Mouse (Mus musculus): ENCODE data around the gene Ccdc169. TPM values are rescaled to one million over a fixed set of nuclear protein-coding genes. Genes with fewer than 3 reads are reported as not detected.
"Not testable (repeated sequence)": the region's sequence is repeated elsewhere in the genome, so short reads cannot be mapped to it uniquely, and the experiment has no call there.

Gene Ccdc169
- polyA plus RNA-seq, 1 experiment from 2014 or later = 0.05 TPM

GRCm38 (mm10) chr3:55163510-55163909 lies 26.4 kb downstream of the Ccdc169 start:
- no peaks in the 10 kb centered on the region for H3K27me3 ChIP-seq (replicated peaks)
- no peaks in the 10 kb centered on the region for H3K9me3 ChIP-seq
- ATAC-seq = no peak
- H3K4me3 ChIP-seq (replicated peaks) = no peak overlapping the region
- no peak overlapping the region for H3K4me2 ChIP-seq (replicated peaks)
- H3K9ac ChIP-seq = no peak overlapping the region
- H3K27ac ChIP-seq = no peak overlapping the region
- H3K36me3 ChIP-seq = no peaks in the 10 kb centered on the region
- 58% methylated on average over 4 of the region's 4 CpGs for WGBS
- H3K4me1 ChIP-seq (replicated peaks) = no peaks in the 10 kb centered on the region

GRCm38 (mm10) chr3:55172478-55172877 lies 35.3 kb downstream of the Ccdc169 start:
- 66% methylated on average over 3 of the region's 3 CpGs for WGBS
- Histone ChIP-seq H3K4me3 (replicated peaks) (no peak overlapping the region), H3K9ac (no peak overlapping the region), H3K4me1 (replicated peaks) (no peaks in the 10 kb centered on the region), H3K9me3 (no peaks in the 10 kb centered on the region), H3K4me2 (replicated peaks) (no peak overlapping the region), H3K27me3 (replicated peaks) (no peaks in the 10 kb centered on the region), H3K36me3 (no peaks in the 10 kb centered on the region), H3K27ac (no peak overlapping the region)
- no peak for ATAC-seq

- no peak overlapping the region for H3K9ac ChIP-seq
- WGBS = 37% methylated on average over 6 of the region's 6 CpGs
- H3K4me1 ChIP-seq (replicated peaks) = no peaks in the 10 kb centered on the region
- H3K4me2 ChIP-seq (replicated peaks) = no peak overlapping the region
- H3K27me3 ChIP-seq (replicated peaks) = no peaks in the 10 kb centered on the region
- H3K9me3 ChIP-seq = no peaks in the 10 kb centered on the region
- no peak overlapping the region for H3K27ac ChIP-seq
- no peak overlapping the region for H3K4me3 ChIP-seq (replicated peaks)
- H3K36me3 ChIP-seq = no peaks in the 10 kb centered on the region
- ATAC-seq = no peak
These were observed 40.1 kb downstream of the Ccdc169 start for GRCm38 (mm10) chr3:55177271-55177670.

DNA sequence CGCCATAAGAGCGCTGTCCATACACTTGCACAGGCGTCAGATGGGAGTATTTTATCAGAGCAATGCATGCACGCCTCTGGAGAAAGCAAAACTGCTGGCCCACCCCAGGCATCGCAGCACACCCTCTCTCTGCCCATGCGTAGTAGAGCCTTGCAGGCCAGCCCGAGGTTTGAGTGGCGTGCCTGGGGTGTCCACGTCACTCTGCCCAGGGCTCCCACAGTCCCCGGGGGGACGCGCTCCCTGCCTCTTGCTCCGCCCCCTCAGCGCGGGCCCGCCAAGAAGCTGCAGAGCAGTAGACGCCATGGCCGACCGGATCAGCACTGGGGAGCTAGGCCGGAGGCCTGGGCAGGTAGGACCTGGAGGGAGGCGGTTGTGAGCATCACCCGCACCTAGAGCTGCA lies 44.6 kb downstream of the Ccdc169 start, which contains the start of gene Sohlh2:
Gene Sohlh2, plus strand, starts transcription at position 263 of the 400 bp plus-strand sequence.
- Histone ChIP-seq H3K4me1 (replicated peaks) (no peaks in the 10 kb centered on the region), H3K27me3 (replicated peaks) (no peaks in the 10 kb centered on the region)
- ATAC-seq = no peak

GRCm38 (mm10) chr3:55191668-55192067 lies 54.5 kb downstream of the Ccdc169 start:
- Histone ChIP-seq H3K9me3 (no peaks in the 10 kb centered on the region), H3K9ac (no peak overlapping the region), H3K4me3 (replicated peaks) (no peak overlapping the region), H3K4me1 (replicated peaks) (no peaks in the 10 kb centered on the region), H3K27ac (no peak overlapping the region), H3K4me2 (replicated peaks) (no peak overlapping the region), H3K36me3 (no peaks in the 10 kb centered on the region), H3K27me3 (replicated peaks) (no peaks in the 10 kb centered on the region)
- no peak for ATAC-seq
- 64% methylated on average over 4 of the region's 4 CpGs for WGBS

More for the DNA sequence above, 44.6 kb downstream of the Ccdc169 start, which contains the start of gene Sohlh2:
- whole genome bisulfite sequencing = 92% methylated on average over 22 of the region's 22 CpGs
- Histone ChIP-seq H3K9ac (no peak within 1 kb of the TSS), H3K36me3 (no peaks in the 10 kb centered on the region), H3K4me2 (replicated peaks) (no peak within 1 kb of the TSS), H3K4me3 (replicated peaks) (no peak within 1 kb of the TSS), H3K9me3 (no peaks in the 10 kb centered on the region), H3K27ac (no peak within 1 kb of the TSS)

DNA sequence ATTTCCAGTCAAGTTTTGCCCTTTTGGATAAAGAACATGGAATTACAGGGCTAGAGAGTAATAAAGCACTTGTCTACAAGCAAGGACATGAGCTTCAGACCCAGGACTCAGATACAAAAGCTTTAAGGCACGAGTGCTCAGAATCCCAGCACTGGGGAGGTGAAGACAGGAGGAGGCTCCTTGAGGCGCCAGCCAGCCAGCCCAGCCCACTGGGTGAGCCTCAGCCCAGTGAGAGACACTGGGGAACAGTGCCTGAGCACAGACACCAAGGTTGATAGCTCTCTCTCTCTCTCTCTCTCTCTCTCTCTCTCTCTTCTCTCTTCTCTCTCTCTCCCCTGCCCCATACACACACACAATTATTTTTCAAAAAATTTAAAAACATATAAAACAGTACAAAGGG lies 56.2 kb downstream of the Ccdc169 start:
- Histone ChIP-seq H3K27me3 (replicated peaks) (no peaks in the 10 kb centered on the region), H3K9ac (no peak overlapping the region), H3K4me1 (replicated peaks) (no peaks in the 10 kb centered on the region), H3K9me3 (no peaks in the 10 kb centered on the region), H3K36me3 (no peaks in the 10 kb centered on the region), H3K4me3 (replicated peaks) (no peak overlapping the region), H3K27ac (no peak overlapping the region), H3K4me2 (replicated peaks) (no peak overlapping the region)
- ATAC-seq = no peak
- WGBS = 53% methylated on average over 2 of the region's 2 CpGs

- ATAC-seq = no peak
- H3K4me3 ChIP-seq (replicated peaks) = no peak overlapping the region
- 85% methylated on average over 8 of the region's 8 CpGs for WGBS
- no peak overlapping the region for H3K4me2 ChIP-seq (replicated peaks)
- H3K27me3 ChIP-seq (replicated peaks) = no peaks in the 10 kb centered on the region
- H3K4me1 ChIP-seq (replicated peaks) = no peaks in the 10 kb centered on the region
- no peaks in the 10 kb centered on the region for H3K9me3 ChIP-seq
- no peak overlapping the region for H3K9ac ChIP-seq
- no peaks in the 10 kb centered on the region for H3K36me3 ChIP-seq
- no peak overlapping the region for H3K27ac ChIP-seq
These were observed 57.7 kb downstream of the Ccdc169 start for GRCm38 (mm10) chr3:55194792-55195191.

- Histone ChIP-seq H3K27me3 (replicated peaks) (no peaks in the 10 kb centered on the region), H3K9ac (no peak overlapping the region), H3K36me3 (no peaks in the 10 kb centered on the region), H3K9me3 (no peaks in the 10 kb centered on the region), H3K4me3 (replicated peaks) (no peak overlapping the region), H3K27ac (no peak overlapping the region), H3K4me2 (replicated peaks) (no peak overlapping the region), H3K4me1 (replicated peaks) (no peaks in the 10 kb centered on the region)
- 64% methylated on average over 5 of the region's 5 CpGs for WGBS
- ATAC-seq = no peak
These were observed 58.6 kb downstream of the Ccdc169 start for GRCm38 (mm10) chr3:55195581-55196327.

DNA sequence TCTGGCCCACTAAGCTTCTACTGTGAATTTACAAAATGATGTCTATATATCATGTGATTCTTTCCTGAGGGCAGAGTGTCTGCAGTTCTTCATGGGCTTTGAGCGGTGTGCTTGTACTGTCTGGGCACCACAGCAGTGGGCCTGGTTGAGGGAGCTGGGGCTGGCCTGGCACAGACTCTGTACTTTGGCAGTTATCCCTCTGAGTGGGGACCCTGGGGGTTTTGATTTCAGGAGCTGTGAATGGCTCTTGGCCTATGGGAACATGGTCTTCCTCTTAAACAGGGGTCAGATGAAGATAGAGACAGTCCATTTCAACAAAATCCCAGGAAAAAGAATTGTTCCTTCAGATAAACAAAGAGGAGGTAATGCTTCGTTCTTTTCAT lies 59.2 kb downstream of the Ccdc169 start:
- H3K4me1 ChIP-seq (replicated peaks) = no peaks in the 10 kb centered on the region
- no peak overlapping the region for H3K4me3 ChIP-seq (replicated peaks)
- no peak for ATAC-seq
- H3K27ac ChIP-seq = no peak overlapping the region
- no peaks in the 10 kb centered on the region for H3K9me3 ChIP-seq
- H3K27me3 ChIP-seq (replicated peaks) = no peaks in the 10 kb centered on the region
- WGBS = 56% methylated on average over 2 of the region's 2 CpGs
- no peak overlapping the region for H3K9ac ChIP-seq
- no peak overlapping the region for H3K4me2 ChIP-seq (replicated peaks)
- H3K36me3 ChIP-seq = no peaks in the 10 kb centered on the region

DNA sequence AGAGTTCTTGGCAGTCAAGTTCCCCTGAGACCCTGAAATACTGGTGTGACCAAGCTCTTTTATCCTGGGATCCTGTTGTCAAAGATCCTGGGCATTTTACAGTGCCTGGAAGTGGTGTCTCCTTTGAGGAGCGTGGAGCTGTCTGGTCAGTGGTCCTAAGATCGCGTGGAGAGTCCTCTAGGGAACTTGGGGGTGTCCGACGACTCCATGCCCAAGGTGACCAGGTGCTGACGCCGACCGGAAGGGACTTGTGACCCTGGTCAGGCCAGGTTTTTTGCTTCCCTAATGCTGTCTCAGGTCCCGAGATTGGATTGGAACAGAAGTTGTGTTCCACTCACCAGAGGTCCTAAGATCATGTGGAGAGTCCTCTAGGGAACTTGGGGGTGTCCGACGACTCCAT lies 66.5 kb downstream of the Ccdc169 start:
- H3K4me2 ChIP-seq (replicated peaks); H3K4me1 ChIP-seq (replicated peaks); H3K27me3 ChIP-seq (replicated peaks); H3K9me3 ChIP-seq; H3K27ac ChIP-seq; ATAC-seq; H3K36me3 ChIP-seq; H3K9ac ChIP-seq; H3K4me3 ChIP-seq (replicated peaks): not testable (repeated sequence)
- WGBS = 92% methylated on average over 11 of the region's 11 CpGs

DNA sequence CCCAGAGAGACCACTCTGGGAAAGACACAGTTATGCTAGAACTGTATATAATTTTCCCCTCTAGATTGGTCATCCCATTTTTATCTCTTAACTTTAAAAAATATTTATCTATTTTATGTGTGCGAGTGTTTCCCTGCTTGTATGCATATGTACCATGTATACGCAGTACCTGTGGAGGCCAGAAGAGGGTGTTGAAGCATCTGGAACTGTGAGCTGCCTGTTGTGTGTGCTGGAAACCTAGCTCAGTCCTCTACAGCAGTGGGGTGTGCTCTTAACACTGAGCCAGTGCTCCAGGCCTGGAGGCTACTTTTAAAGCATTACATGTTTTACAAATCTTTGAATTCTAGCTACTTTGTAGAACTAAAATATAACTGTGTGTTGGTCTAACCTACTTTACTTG lies 69.3 kb downstream of the Ccdc169 start:
- no peaks in the 10 kb centered on the region for H3K9me3 ChIP-seq
- H3K9ac ChIP-seq = no peak overlapping the region
- H3K4me3 ChIP-seq (replicated peaks) = no peak overlapping the region
- 95% methylated on average over 2 of the region's 2 CpGs for WGBS
- no peak overlapping the region for H3K27ac ChIP-seq
- H3K36me3 ChIP-seq = no peaks in the 10 kb centered on the region
- no peaks in the 10 kb centered on the region for H3K27me3 ChIP-seq (replicated peaks)
- no peak for ATAC-seq
- no peak overlapping the region for H3K4me2 ChIP-seq (replicated peaks)
- H3K4me1 ChIP-seq (replicated peaks) = no peaks in the 10 kb centered on the region

DNA sequence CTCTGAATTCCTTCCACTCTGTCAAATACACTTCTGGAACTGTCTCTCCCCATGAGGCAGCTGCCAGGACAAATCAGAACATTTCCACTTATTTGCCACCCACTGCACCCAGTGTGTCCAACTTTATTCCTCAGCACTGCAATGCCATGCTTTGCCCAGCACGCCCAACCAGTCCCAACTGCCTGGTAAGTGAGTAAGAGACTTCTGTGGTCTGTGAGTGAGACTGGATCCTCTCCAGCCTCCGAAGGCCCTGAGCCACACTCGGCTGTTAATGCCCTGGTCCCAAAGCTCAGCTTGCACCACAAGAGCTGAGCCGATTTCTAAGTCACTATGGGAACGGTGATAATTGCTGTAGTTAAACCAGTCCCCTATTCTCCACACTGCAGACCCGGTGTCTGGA lies 70.5 kb downstream of the Ccdc169 start:
- Histone ChIP-seq H3K36me3 (no peaks in the 10 kb centered on the region), H3K27me3 (replicated peaks) (no peaks in the 10 kb centered on the region), H3K9ac (no peak overlapping the region), H3K27ac (no peak overlapping the region), H3K4me2 (replicated peaks) (no peak overlapping the region), H3K4me3 (replicated peaks) (no peak overlapping the region), H3K9me3 (no peaks in the 10 kb centered on the region), H3K4me1 (replicated peaks) (no peaks in the 10 kb centered on the region)
- no peak for ATAC-seq
- 61% methylated on average over 6 of the region's 6 CpGs for WGBS

DNA sequence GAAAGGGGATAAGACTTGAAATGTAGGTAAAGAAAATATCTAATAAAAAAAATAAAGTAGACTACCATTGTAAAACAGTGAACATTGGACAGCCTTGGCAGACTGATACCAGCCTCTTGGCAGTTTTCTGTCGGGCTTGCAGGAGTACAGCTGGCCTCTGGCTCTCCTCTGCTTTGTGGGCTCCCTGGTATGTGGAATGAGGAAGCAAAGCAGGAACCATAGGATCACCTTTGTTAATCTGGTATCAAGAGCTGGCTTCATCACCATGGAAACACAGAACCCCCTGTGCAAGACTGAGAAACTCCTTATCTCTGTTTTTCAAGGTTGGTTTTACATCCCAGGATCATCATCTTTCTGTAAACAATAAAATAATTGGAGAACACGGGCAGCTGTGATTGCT lies 75.1 kb downstream of the Ccdc169 start:
- H3K4me3 ChIP-seq (replicated peaks) = no peak overlapping the region
- H3K27me3 ChIP-seq (replicated peaks) = no peaks in the 10 kb centered on the region
- no peaks in the 10 kb centered on the region for H3K36me3 ChIP-seq
- no peak overlapping the region for H3K27ac ChIP-seq
- no peaks in the 10 kb centered on the region for H3K9me3 ChIP-seq
- no peak for ATAC-seq
- no peaks in the 10 kb centered on the region for H3K4me1 ChIP-seq (replicated peaks)
- H3K4me2 ChIP-seq (replicated peaks) = no peak overlapping the region
- no peak overlapping the region for H3K9ac ChIP-seq
- 23% methylated on average over 2 of the region's 2 CpGs for WGBS
